Mouse (Mus musculus): ENCODE measurements at regions not wholly inside any gene's neighbourhood (a gene's known extent, or its start where the extent isn't known, plus 50 kb on each side); places are given as distances from the start of the nearest gene placed in this dataset.

DNA sequence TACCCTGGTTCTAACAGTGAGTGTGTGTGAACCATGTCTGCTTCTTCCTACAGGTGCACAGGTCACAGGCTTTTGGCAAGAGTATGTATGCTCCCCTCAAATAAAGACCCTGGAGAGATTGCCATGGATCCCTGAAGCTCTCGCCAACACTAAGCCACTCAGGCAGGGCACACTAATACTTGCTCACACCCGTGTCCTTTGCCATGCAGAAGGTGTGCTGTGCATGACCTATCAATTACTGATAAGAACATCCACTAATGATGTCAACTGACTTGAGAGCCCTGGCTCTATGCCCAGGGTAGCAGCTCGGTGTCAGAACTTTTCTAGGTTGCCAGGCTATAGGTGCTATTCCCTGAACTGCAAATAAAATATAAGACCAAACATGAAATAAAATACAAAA, 229.1 kb upstream of the Irx4 start:
- ATAC-seq (ENCODE audit: low FRiP score) = no peak
- WGBS = 81% methylated on average over 3 of the region's 3 CpGs
- Histone ChIP-seq H3K27me3 (ENCODE audit: control insufficient read depth, insufficient read depth, low read length) (0 out of 2 replicates have a peak, but pooled peaks cover 3% of the 10 kb centered on the region), H3K27ac (ENCODE audit: low read depth, low read length) (no peak overlapping the region), H3K4me3 (ENCODE audit: low read depth, low read length) (no peak overlapping the region), H3K36me3 (ENCODE audit: control insufficient read depth, insufficient read depth, low read length) (no peaks in the 10 kb centered on the region), H3K4me2 (replicated peaks; ENCODE audit: low read depth, low read length) (no peak overlapping the region), H3K9ac (ENCODE audit: low read depth, low read length) (no peak overlapping the region), H3K9me3 (ENCODE audit: control insufficient read depth, low read length) (no peaks in the 10 kb centered on the region), H3K4me1 (replicated peaks; ENCODE audit: control insufficient read depth, insufficient read depth, low read length) (peaks cover 14% of the 10 kb centered on the region)
- no peak for DNase-seq (ENCODE audit: low spot score)

GRCm38 (mm10) chr13:73033055-73033454, 227.2 kb upstream of the Irx4 start:
- DNase-seq (ENCODE audit: low spot score) = peak; percentile 87
- Histone ChIP-seq H3K36me3 (ENCODE audit: control insufficient read depth, insufficient read depth, low read length) (no peaks in the 10 kb centered on the region), H3K4me3 (ENCODE audit: low read depth, low read length) (no peak overlapping the region), H3K4me1 (replicated peaks; ENCODE audit: control insufficient read depth, insufficient read depth, low read length) (peaks cover 16% of the 10 kb centered on the region), H3K9me3 (ENCODE audit: control insufficient read depth, low read length) (no peaks in the 10 kb centered on the region), H3K4me2 (replicated peaks; ENCODE audit: low read depth, low read length) (no peak overlapping the region), H3K9ac (ENCODE audit: low read depth, low read length) (no peak overlapping the region), H3K27me3 (ENCODE audit: control insufficient read depth, insufficient read depth, low read length) (0 out of 2 replicates have a peak, but pooled peaks cover 3% of the 10 kb centered on the region), H3K27ac (ENCODE audit: low read depth, low read length) (0 out of 2 replicates have a peak overlapping the region, but pooled peaks have one; percentile 61)
- no peak for ATAC-seq (ENCODE audit: low FRiP score)
- 26% methylated on average over 3 of the region's 3 CpGs for WGBS

DNA sequence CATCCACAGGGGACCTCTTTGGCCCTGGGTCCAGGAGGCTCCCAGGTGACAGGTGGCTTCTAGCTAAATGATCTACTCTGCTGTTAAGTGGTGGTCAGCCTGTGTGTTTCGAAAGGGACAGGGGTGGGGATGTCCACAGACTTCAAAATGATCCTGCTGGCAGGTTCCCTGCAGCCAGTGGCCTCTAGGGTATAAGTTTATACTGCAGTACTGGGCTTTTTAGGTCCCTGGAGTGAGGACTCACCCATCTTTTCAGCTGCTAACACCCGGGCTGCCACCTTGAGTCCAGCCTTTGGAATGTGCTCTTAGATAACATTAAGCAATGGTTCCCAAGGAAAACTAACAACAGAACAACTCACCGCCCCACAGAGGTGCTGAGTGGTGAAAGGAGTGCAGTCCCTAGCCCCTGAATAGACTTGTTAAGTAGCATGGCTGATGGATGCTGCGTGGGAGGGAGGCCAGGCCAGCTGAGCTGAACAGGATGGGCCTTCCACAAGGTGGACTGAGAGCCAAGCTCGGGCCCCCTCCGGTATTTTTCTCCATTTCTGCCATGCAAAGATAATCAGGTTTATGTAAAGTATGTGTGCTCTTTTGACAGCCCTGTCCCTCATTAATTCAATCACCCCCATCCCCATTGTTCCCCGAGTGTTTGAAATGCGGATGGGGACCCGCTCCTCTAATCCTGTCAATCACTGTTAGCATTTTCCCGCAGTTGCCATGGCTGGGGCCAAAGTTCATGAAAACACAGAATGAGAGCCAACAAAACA, 226.0 kb upstream of the Irx4 start:
- H3K27me3 ChIP-seq (ENCODE audit: control insufficient read depth, insufficient read depth, low read length) = peaks cover 3% of the 10 kb centered on the region; the same call in 1 of the 2 replicates
- no peak overlapping the region for H3K4me3 ChIP-seq (ENCODE audit: low read depth, low read length)
- H3K9ac ChIP-seq (ENCODE audit: low read depth, low read length) = no peak overlapping the region
- H3K36me3 ChIP-seq (ENCODE audit: control insufficient read depth, insufficient read depth, low read length) = no peaks in the 10 kb centered on the region
- peaks cover 16% of the 10 kb centered on the region for H3K4me1 ChIP-seq (replicated peaks; ENCODE audit: control insufficient read depth, insufficient read depth, low read length)
- DNase-seq (ENCODE audit: low spot score) (peak; percentile 85), ATAC-seq (ENCODE audit: low FRiP score) (peak; percentile 94)
- no peak overlapping the region for H3K4me2 ChIP-seq (replicated peaks; ENCODE audit: low read depth, low read length)
- 10% methylated on average over 10 of the region's 10 CpGs for WGBS
- H3K9me3 ChIP-seq (ENCODE audit: control insufficient read depth, low read length) = no peaks in the 10 kb centered on the region
- peak overlapping the region; percentile 61 for H3K27ac ChIP-seq (ENCODE audit: low read depth, low read length)

DNA sequence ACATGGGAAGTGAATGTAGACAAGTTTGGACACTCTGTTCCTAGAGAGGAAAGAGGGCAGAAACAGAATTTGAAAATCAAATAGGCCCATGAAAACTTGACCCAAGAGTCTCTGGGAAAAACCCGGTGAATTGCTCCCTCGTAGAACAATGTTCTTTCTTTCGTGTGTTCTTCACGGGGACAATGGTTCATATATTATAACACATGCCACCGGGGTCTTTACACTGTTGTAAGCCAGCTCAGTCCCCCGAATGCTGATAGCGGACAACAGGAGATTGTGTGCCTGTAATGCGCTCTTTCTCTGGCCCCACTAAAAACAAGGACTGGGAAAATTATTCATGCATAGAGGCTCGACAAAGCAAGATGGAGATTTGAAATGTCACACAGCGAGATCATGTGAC, 225.4 kb upstream of the Irx4 start:
- H3K9me3 ChIP-seq (ENCODE audit: control insufficient read depth, low read length) = no peaks in the 10 kb centered on the region
- H3K27me3 ChIP-seq (ENCODE audit: control insufficient read depth, insufficient read depth, low read length) = peaks cover 3% of the 10 kb centered on the region
- 28% methylated on average over 10 of the region's 10 CpGs for WGBS
- no peak for DNase-seq (ENCODE audit: low spot score)
- H3K36me3 ChIP-seq (ENCODE audit: control insufficient read depth, insufficient read depth, low read length) = no peaks in the 10 kb centered on the region
- H3K4me1 ChIP-seq (replicated peaks; ENCODE audit: control insufficient read depth, insufficient read depth, low read length) = peaks cover 16% of the 10 kb centered on the region
- no peak overlapping the region for H3K4me2 ChIP-seq (replicated peaks; ENCODE audit: low read depth, low read length)
- no peak overlapping the region for H3K4me3 ChIP-seq (ENCODE audit: low read depth, low read length)
- ATAC-seq (ENCODE audit: low FRiP score) = peak; percentile 80
- H3K9ac ChIP-seq (ENCODE audit: low read depth, low read length) = no peak overlapping the region
- H3K27ac ChIP-seq (ENCODE audit: low read depth, low read length) = peak overlapping the region; percentile 90

DNA sequence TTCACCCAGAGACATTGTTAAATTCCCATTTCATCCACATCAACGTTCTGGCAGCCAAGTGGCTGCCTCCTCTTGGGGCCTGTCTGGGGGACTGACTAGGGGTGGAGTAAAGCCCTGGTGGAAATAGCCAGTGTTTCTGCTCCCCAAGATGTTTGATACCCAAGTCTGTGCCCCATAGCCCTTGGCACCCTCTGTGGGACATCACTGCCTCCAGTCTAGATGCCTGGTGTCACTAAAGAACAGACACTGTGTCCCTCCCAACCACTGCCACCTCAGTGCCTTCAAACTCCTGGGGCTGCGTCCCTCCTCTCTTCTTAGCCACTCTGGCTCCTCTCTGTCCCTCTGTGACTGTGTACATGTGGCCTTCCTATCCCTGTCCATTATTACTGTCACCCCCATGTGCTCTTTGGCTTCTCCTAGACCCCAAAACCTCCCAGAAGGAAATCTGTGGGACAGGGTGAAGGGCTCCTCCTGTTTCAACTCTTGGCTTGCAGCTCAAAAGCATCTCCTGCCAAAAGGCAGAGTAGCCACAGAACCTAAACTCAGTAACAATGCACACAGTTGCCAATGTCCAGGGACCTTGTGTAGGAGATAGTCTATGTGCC, 224.8 kb upstream of the Irx4 start:
- no peak overlapping the region for H3K4me3 ChIP-seq (ENCODE audit: low read depth, low read length)
- WGBS = 26% methylated on average over 2 of the region's 2 CpGs
- H3K9me3 ChIP-seq (ENCODE audit: control insufficient read depth, low read length) = no peaks in the 10 kb centered on the region
- ATAC-seq (ENCODE audit: low FRiP score) (peak; percentile 34; the same call in 1 of the 2 replicates), DNase-seq (ENCODE audit: low spot score) (peak; percentile 50)
- H3K27ac ChIP-seq (ENCODE audit: low read depth, low read length) = peak overlapping the region; percentile 90
- no peak overlapping the region for H3K4me2 ChIP-seq (replicated peaks; ENCODE audit: low read depth, low read length)
- peaks cover 3% of the 10 kb centered on the region for H3K27me3 ChIP-seq (ENCODE audit: control insufficient read depth, insufficient read depth, low read length)
- peak overlapping the region; percentile 25; the same call in 1 of the 2 replicates for H3K9ac ChIP-seq (ENCODE audit: low read depth, low read length)
- H3K36me3 ChIP-seq (ENCODE audit: control insufficient read depth, insufficient read depth, low read length) = no peaks in the 10 kb centered on the region
- peaks cover 16% of the 10 kb centered on the region for H3K4me1 ChIP-seq (replicated peaks; ENCODE audit: control insufficient read depth, insufficient read depth, low read length)

- Histone ChIP-seq H3K4me2 (replicated peaks; ENCODE audit: low read depth, low read length) (no peak overlapping the region), H3K9me3 (ENCODE audit: control insufficient read depth, low read length) (no peaks in the 10 kb centered on the region), H3K4me3 (ENCODE audit: low read depth, low read length) (no peak overlapping the region), H3K27ac (ENCODE audit: low read depth, low read length) (no peak overlapping the region), H3K9ac (ENCODE audit: low read depth, low read length) (no peak overlapping the region), H3K27me3 (ENCODE audit: control insufficient read depth, insufficient read depth, low read length) (peaks cover 3% of the 10 kb centered on the region), H3K4me1 (replicated peaks; ENCODE audit: control insufficient read depth, insufficient read depth, low read length) (peaks cover 19% of the 10 kb centered on the region), H3K36me3 (ENCODE audit: control insufficient read depth, insufficient read depth, low read length) (no peaks in the 10 kb centered on the region)
- WGBS = 90% methylated on average over 5 of the region's 5 CpGs
- ATAC-seq (ENCODE audit: low FRiP score) (no peak), DNase-seq (ENCODE audit: low spot score) (no peak)
Measured at GRCm38 (mm10) chr13:73039731-73040130, 220.5 kb upstream of the Irx4 start.

- H3K4me2 ChIP-seq (replicated peaks; ENCODE audit: low read depth, low read length) = no peak overlapping the region
Measured at GRCm38 (mm10) chr13:73041233-73042040, 218.8 kb upstream of the Irx4 start.

GRCm38 (mm10) chr13:73069840-73070530, 190.3 kb upstream of the Irx4 start:
- peak; percentile 91 for ATAC-seq (ENCODE audit: low FRiP score)
- Histone ChIP-seq H3K36me3 (ENCODE audit: control insufficient read depth, insufficient read depth, low read length) (no peaks in the 10 kb centered on the region), H3K4me1 (replicated peaks; ENCODE audit: control insufficient read depth, insufficient read depth, low read length) (peaks cover 8% of the 10 kb centered on the region), H3K9ac (ENCODE audit: low read depth, low read length) (no peak overlapping the region), H3K4me2 (replicated peaks; ENCODE audit: low read depth, low read length) (peak overlapping the region; percentile 18), H3K9me3 (ENCODE audit: control insufficient read depth, low read length) (no peaks in the 10 kb centered on the region), H3K27ac (ENCODE audit: low read depth, low read length) (0 out of 2 replicates have a peak overlapping the region, but pooled peaks have one; percentile 6), H3K27me3 (ENCODE audit: control insufficient read depth, insufficient read depth, low read length) (peaks cover 21% of the 10 kb centered on the region), H3K4me3 (ENCODE audit: low read depth, low read length) (no peak overlapping the region)
- DNase-seq (ENCODE audit: low spot score) = peak; percentile 82
- 29% methylated on average over 13 of the region's 13 CpGs for WGBS

More at GRCm38 (mm10) chr13:73041233-73042040, 218.8 kb upstream of the Irx4 start:
- no peak overlapping the region for H3K4me3 ChIP-seq (ENCODE audit: low read depth, low read length)
- DNase-seq (ENCODE audit: low spot score) = peak; percentile 59
- peaks cover 8% of the 10 kb centered on the region; the same call in 1 of the 2 replicates for H3K4me1 ChIP-seq (replicated peaks; ENCODE audit: control insufficient read depth, insufficient read depth, low read length)
- H3K27ac ChIP-seq (ENCODE audit: low read depth, low read length) = peak overlapping the region; percentile 37; the same call in 1 of the 2 replicates
- WGBS = 29% methylated on average over 14 of the region's 14 CpGs
- no peaks in the 10 kb centered on the region for H3K36me3 ChIP-seq (ENCODE audit: control insufficient read depth, insufficient read depth, low read length)
- no peaks in the 10 kb centered on the region; the same call in none of the 2 replicates for H3K27me3 ChIP-seq (ENCODE audit: control insufficient read depth, insufficient read depth, low read length)
- H3K9ac ChIP-seq (ENCODE audit: low read depth, low read length) = no peak overlapping the region
- ATAC-seq (ENCODE audit: low FRiP score) = peak; percentile 92
- no peaks in the 10 kb centered on the region for H3K9me3 ChIP-seq (ENCODE audit: control insufficient read depth, low read length)
